Mouse (Mus musculus) telencephalon, adult 2 months (tissue): ENCODE results near the gene Zfand2b.

Experiments used
- DNase-seq: peaks from one replicate; pipeline ENCODE4 v3.0.0-alpha.2; 2011; ENCODE audit warnings: low read depth, low spot score

Gene Zfand2b

DNA sequence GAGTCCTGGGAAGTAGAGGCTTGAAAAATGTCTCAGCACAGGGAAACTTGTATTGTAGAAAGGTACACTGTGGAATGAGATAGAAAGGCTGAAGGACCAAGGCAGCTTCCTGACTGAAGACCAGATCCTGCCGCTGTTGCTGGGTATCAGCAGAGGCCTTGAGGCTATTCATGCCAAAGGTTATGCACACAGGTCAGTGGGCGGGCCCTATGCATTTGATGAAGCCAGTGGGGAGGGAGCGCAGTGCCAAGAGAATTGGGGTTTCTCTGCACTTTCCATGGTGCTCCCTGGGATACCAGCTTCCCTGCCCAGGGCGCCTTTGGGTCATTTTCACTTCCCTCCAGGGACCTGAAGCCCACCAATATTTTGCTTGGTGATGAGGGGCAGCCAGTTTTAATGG, 44.1 kb downstream of the Zfand2b start:
- DNase-seq: no peak

DNA sequence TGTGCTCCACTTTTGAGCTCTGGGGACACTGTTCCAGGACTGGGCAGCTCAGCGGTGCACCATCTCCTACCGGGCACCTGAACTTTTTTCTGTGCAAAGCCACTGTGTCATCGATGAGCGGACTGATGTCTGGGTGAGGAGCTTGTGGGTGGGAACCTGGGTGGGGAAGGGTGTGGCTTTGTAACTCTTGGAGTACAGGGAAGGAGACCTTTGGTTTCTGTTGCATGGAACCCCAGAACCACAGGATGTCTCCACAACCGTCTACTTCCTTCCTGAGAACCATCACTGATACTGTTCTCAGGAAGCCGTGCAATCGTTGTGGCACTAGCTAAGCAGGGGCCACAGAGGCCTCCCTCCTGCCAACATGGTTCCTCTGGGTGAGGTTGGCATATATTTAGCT, 44.6 kb downstream of the Zfand2b start:
- no peak for DNase-seq

DNA sequence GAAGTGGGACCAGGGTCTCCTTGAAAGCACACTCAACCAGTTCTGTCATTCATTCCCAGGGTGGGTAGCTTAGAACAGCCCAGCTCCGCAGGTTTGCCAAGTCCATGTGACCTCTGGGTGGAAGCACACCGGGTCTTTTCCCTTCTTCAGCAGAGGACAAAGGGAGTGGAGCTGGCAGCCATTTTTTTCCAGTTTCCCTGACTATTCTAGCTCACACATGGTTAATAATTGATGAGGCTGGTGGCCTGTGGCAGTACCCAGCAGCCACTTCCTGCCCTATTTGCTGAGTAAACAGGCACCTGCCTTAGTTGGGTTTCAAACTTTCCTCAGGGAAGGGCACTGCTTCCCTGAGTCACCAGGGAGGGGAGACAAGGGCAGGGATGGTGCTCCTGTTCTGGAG, 46.0 kb downstream of the Zfand2b start:
- no peak for DNase-seq

DNA sequence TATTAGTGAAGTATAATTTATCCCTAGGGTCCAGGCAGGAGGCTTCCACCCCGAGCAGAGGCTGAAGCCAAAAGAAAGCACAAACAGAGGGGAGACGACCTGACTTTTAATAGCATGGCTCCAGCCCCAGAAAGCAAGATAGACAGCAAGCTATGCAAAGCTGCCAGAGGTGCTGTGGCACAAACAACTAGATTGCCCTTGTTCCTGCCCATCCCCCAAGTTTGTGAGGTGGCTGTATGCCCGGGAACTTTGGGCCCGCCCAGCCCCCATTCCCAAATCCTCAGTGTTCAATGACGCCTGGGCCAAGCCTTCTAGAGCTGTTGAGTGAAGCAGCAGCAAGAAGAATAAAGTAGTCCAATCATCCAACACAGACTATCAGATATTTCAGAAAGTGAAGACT, 46.4 kb downstream of the Zfand2b start:
- no peak for DNase-seq

DNA sequence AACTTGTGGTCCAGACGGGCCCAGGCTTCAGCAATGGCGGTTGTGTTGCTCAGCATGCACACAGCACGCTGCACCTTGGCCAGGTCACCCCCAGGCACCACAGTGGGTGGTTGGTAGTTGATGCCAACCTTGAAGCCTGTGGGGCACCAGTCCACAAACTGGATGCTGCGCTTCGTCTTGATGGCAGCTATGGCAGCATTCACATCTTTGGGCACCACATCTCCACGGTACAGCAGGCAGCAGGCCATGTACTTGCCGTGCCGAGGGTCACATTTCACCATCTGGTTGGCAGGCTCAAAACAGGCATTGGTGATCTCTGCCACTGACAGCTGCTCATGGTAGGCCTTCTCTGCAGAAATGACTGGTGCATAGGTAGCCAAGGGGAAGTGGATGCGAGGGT, 47.3 kb downstream of the Zfand2b start:
- DNase-seq: no peak

DNA sequence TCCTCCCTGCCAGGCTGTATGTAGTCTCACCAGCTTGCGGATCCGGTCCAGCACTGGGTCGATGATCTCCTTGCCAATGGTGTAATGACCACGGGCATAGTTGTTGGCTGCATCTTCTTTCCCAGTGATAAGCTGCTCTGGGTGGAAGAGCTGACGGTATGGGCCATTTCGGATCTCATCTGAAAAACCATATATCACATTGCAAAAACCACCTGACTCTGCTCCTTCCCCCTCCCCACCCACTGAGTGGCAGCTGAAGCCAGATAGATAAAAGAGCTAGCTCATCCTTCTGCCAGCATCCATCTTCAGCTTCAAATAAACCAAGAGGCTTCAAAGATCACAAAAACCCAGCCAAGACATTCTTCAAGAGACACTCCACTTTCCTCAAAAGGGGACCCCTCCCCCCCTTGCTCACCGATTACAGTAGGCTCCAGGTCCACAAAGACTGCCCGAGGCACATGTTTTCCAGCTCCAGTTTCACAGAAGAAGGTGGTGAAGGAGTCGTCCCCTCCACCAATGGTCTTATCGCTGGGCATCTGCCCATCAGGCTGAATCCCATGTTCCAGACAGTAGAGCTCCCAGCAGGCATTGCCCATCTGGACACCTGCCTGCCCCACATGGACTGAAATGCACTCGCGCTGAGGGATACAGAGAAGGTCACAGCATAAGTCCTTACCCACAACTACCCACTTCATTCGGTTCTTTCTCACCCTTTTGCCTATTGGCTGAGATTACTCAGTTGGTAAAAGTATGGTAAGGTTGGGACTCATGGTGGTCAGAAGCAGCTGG, 48.5 kb downstream of the Zfand2b start:
- DNase-seq: no peak

DNA sequence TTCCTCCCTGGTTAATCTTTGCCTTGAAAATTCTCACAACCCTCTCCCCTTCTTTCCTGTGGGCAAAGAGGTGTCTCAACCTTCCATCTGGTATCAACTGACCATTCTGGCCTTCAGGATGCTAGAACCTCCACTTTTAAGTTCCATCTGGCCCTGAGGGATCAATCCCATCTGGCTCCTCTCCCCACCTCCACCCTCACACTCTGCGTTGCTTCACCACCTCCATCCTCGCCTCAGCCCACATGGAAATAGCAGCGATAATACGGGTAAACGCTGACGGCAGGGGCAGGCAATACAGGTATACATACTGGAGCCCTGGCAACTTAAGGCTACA, 49.4 kb downstream of the Zfand2b start:
- no peak for DNase-seq

DNA sequence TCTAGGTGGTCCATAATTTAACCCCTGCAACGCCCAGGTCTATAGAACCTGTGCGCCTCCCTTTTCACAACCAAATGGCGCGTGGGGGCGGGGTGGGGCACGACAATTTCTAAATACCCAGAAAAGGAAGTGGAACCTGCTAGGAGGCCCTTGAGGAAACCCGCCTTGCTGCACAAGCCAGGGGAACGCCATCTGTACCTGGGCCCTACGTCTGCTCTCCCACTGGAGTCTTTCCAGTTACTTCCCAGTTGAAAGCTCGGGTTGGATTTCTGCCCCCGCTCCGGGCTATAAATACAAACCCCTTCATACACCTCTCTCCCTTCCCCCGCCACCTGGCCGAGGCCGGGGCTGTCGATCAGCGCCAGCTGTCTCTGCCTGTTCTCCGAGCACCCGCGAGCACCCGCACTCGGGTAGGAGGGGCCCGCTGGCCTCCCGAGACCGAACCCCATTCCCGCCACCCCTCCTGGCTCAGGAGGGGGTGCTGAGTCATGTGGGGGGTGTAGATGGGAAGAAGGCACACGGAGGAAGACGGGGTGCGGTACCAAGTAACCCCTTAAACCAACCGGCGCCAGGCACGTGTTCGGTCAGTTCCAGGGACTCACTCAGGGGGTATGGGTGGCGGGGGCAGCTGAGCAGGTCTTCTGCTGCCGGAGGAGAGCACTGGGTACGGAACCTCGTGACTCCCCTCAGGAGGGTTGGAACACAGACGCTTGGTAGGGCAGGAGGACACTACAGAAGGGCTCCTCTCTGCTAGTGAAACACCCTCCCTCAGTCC, 50.0 kb downstream of the Zfand2b start:
- DNase-seq: peak; percentile 74

DNA sequence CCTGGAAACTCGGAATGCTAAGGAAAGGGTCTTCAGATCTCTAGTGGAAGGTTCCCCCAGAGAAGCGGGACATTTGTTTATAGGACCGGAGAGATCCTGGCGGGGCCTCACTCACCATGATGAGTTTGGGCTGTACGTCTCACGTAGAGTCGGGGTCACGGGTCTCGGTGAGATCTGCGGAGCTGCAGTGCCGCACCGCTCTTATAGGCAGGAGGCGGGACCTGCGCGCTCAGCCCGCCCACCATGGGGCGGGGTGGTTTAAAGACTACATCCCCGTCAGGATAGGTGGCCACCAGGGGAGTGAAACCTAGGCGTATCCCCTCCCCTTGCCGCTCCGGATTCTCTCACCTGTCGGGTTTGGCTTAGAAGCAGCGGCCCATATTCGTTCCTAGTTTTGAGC, 50.6 kb downstream of the Zfand2b start:
- DNase-seq: peak; percentile 86

DNA sequence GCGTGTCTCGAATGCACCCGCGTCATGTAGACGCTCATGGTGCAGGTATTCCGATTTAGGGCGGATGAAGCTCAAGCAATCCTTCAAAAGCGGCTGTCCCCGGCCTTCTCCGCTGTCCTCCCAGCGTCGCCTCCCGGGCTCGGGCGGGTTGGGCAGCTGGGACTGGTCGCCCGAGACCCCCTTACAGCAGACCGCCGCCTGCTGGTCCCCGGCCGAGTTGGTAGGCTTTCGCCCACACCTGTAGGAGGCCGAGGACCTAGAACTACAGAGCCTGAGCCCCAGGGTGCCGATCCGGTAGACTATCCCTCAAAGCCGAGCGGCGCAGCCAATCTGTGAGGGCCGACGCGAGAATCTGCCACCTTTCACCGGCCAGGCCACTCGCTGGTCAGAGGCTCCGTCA, 51.1 kb downstream of the Zfand2b start, which contains the start of gene Tuba4a:
TSS of gene Tuba4a (minus strand) at position 335 of the 400 bp plus-strand sequence.
- DNase-seq: no peak
